Mouse (Mus musculus): ENCODE measurements around the gene Rpgrip1l. TPM values are rescaled to one million over a fixed set of nuclear protein-coding genes. Genes with fewer than 3 reads are reported as not detected.

Gene Rpgrip1l
- total and polyA plus RNA-seq, 3 experiments = 2.1 to 5.0 (median 3.8) TPM

GRCm38 (mm10) chr8:91188152-91188551, 124.9 kb downstream of the Rpgrip1l start:
- dilution Hi-C loops (cut with MboI; ENCODE audit: extremely low pct_ligation_motif_present, extremely low pct_unique_long_range_greater_than_20kb, low sequenced_read_pairs) (no loop called here), in situ Hi-C loops (cut with MboI; ENCODE audit: low pct_ligation_motif_present, low pct_unique_long_range_greater_than_20kb, low sequenced_read_pairs) (loop anchor here (25.0 kb wide), 1 partner anchor 1824 kb away; no protein-coding TSS in a partner anchor)
- Histone ChIP-seq H3K27ac (ENCODE audit: insufficient read depth, low read depth) (no peak overlapping the region), H3K4me3 (replicated peaks in 1 of 3; ENCODE audit: low read depth in 2 of 3, low read length in 2 of 3, poor library complexity in 1 of 3) (no peak overlapping the region), H3K9ac (ENCODE audit: insufficient read depth, low read depth) (no peak overlapping the region), H3K27me3 (replicated peaks) (peaks cover 9% of the 10 kb centered on the region), H3K9me3 (replicated peaks; ENCODE audit: low read length) (peaks cover 2% of the 10 kb centered on the region), H3K36me3 (replicated peaks in 1 of 2; ENCODE audit: control insufficient read depth in 1 of 2, insufficient read depth in 1 of 2, low read length in 1 of 2) (no peaks in the 10 kb centered on the region), H3K79me2 (replicated peaks; ENCODE audit: control insufficient read depth, extremely low read depth, insufficient read depth, poor library complexity, severe bottlenecking) (no peaks in the 10 kb centered on the region), H3K4me1 (ENCODE audit: control insufficient read depth in 1 of 2, insufficient read depth in 2 of 2) (peaks cover 4 to 6% of the 10 kb centered on the region in 2 experiments), H3K4me2 (ENCODE audit: insufficient read depth, low read depth, poor library complexity, severe bottlenecking) (no peak overlapping the region)
- TF ChIP-seq MAX (IDR thresholded peaks at IDR 0.05; ENCODE audit: low read length) (no peak), POLR2AphosphoS2 (IDR thresholded peaks at IDR 0.05; ENCODE audit: low read depth, low read length) (no peak), MAFK (IDR thresholded peaks at IDR 0.05; ENCODE audit: insufficient replicate concordance, low read length) (no peak), HCFC1 (IDR thresholded peaks at IDR 0.05; ENCODE audit: low read depth, low read length) (no peak), KAT2A (IDR thresholded peaks at IDR 0.05; ENCODE audit: insufficient replicate concordance, low read length) (no peak), CHD1 (IDR thresholded peaks at IDR 0.05; ENCODE audit: low read depth, low read length) (no peak), ZKSCAN1 (IDR thresholded peaks at IDR 0.05; ENCODE audit: borderline replicate concordance, low read depth, low read length) (no peak), ZC3H11A (IDR thresholded peaks at IDR 0.05; ENCODE audit: low read depth, low read length) (no peak), ZNF384 (IDR thresholded peaks at IDR 0.05; ENCODE audit: low read depth, low read length) (no peak), IRF4 (IDR thresholded peaks at IDR 0.05; ENCODE audit: low read depth, low read length) (no peak), E2F4 (IDR thresholded peaks at IDR 0.05; ENCODE audit: insufficient replicate concordance, low read depth, low read length) (no peak), RCOR1 (conservative IDR thresholded peaks at IDR 0.05; ENCODE audit: low read depth, low read length) (no peak), ZMIZ1 (IDR thresholded peaks at IDR 0.05; ENCODE audit: low read depth, low read length) (no peak), MEF2A (IDR thresholded peaks at IDR 0.05; ENCODE audit: borderline replicate concordance, low read depth, low read length) (no peak), ELF1 (IDR thresholded peaks at IDR 0.05; ENCODE audit: low read depth, low read length) (no peak), TCF12 (IDR thresholded peaks at IDR 0.05; ENCODE audit: low read depth, low read length) (no peak), GABPA (IDR thresholded peaks at IDR 0.05; ENCODE audit: insufficient replicate concordance, low read depth, low read length) (no peak)
- DNase-seq (ENCODE audit: extremely low read depth) = no peak

- in situ Hi-C loops (cut with MboI; ENCODE audit: low pct_ligation_motif_present, low pct_unique_long_range_greater_than_20kb, low sequenced_read_pairs) (loop anchor here (25.0 kb wide), 1 partner anchor 1826 kb away; no protein-coding TSS in a partner anchor), dilution Hi-C loops (cut with MboI; ENCODE audit: extremely low pct_ligation_motif_present, extremely low pct_unique_long_range_greater_than_20kb, low sequenced_read_pairs) (no loop called here)
- Histone ChIP-seq H3K27ac (ENCODE audit: insufficient read depth, low read depth) (no peak overlapping the region), H3K4me2 (ENCODE audit: insufficient read depth, low read depth, poor library complexity, severe bottlenecking) (peak overlapping the region; percentile 26; the same call in 1 of the 2 replicates), H3K27me3 (replicated peaks) (peaks cover 9% of the 10 kb centered on the region), H3K79me2 (replicated peaks; ENCODE audit: control insufficient read depth, extremely low read depth, insufficient read depth, poor library complexity, severe bottlenecking) (no peaks in the 10 kb centered on the region), H3K9ac (ENCODE audit: insufficient read depth, low read depth) (no peak overlapping the region), H3K4me1 (ENCODE audit: control insufficient read depth in 1 of 2, insufficient read depth in 2 of 2) (peaks cover 4 to 6% of the 10 kb centered on the region in 2 experiments), H3K9me3 (replicated peaks; ENCODE audit: low read length) (peaks cover 2% of the 10 kb centered on the region), H3K36me3 (replicated peaks in 1 of 2; ENCODE audit: control insufficient read depth in 1 of 2, insufficient read depth in 1 of 2, low read length in 1 of 2) (no peaks in the 10 kb centered on the region), H3K4me3 (replicated peaks in 1 of 3; ENCODE audit: low read depth in 2 of 3, low read length in 2 of 3, poor library complexity in 1 of 3) (no peak overlapping the region)
- TF ChIP-seq ZNF384 (IDR thresholded peaks at IDR 0.05; ENCODE audit: low read depth, low read length) (peak; percentile 88), E2F4 (IDR thresholded peaks at IDR 0.05; ENCODE audit: insufficient replicate concordance, low read depth, low read length) (no peak), ZC3H11A (IDR thresholded peaks at IDR 0.05; ENCODE audit: low read depth, low read length) (no peak), NRF1 (IDR thresholded peaks at IDR 0.05; ENCODE audit: low read depth, low read length) (no peak)
- peak; percentile 24 for DNase-seq (ENCODE audit: extremely low read depth)
These were observed 126.7 kb downstream of the Rpgrip1l start for GRCm38 (mm10) chr8:91186372-91186771.

All from CH12.LX (cell line).